Mouse (Mus musculus): Measurements from ENCODE around the gene Pth2. TPM values are rescaled to one million over a fixed set of nuclear protein-coding genes. Genes with fewer than 3 reads are reported as not detected.

The Pth2 gene
- 0.68 TPM in 1 of 2 replicates, not detected in the other for polyA plus RNA-seq (2014; fragmentation: Nextera tagmentation; extraction: Ambion mirVana)

GRCm38 (mm10) chr7:45180896-45181477, at the start of gene Pth2:
Gene Pth2, plus strand, starts transcription at chr7:45180995.
- H3K9ac ChIP-seq (ENCODE audit: low read depth, low read length): no peak within 1 kb of the TSS
- ATAC-seq (replicated peaks; ENCODE audit: insufficient number of reproducible peaks, low FRiP score, low TSS enrichment): no peak
- H3K4me3 ChIP-seq (ENCODE audit: low read depth, low read length): peak within 1 kb of the TSS; percentile 32

GRCm38 (mm10) chr7:45131850-45132249, 48.9 kb upstream of the Pth2 start:
- 0 out of 2 replicates have a peak overlapping the region, but pooled peaks have one; percentile 10 for H3K9ac ChIP-seq (ENCODE audit: low read depth, low read length)
- ATAC-seq (replicated peaks; ENCODE audit: insufficient number of reproducible peaks, low FRiP score, low TSS enrichment): no peak
- WGBS (ENCODE audit: insufficient replicate concordance): 62% methylated on average over 11 of the region's 11 CpGs
- no peaks in the 10 kb centered on the region for H3K9me3 ChIP-seq (replicated peaks; ENCODE audit: control insufficient read depth, low read length)
- no peak overlapping the region for H3K4me3 ChIP-seq (ENCODE audit: low read depth, low read length)
- no peak overlapping the region for H3K27ac ChIP-seq (ENCODE audit: low read depth, low read length)
- no peak overlapping the region for H3K4me2 ChIP-seq
- peaks cover 4% of the 10 kb centered on the region; the same call in 1 of the 2 replicates for H3K27me3 ChIP-seq (ENCODE audit: control insufficient read depth, insufficient read depth, low read length)
- H3K4me1 ChIP-seq (ENCODE audit: control insufficient read depth, insufficient read depth, low read length): peaks cover 14% of the 10 kb centered on the region
- H3K36me3 ChIP-seq (ENCODE audit: control insufficient read depth, insufficient read depth, low read length): peaks cover 5% of the 10 kb centered on the region

More at GRCm38 (mm10) chr7:45180896-45181477, at the start of gene Pth2:
- Histone ChIP-seq H3K27me3 (ENCODE audit: control insufficient read depth, insufficient read depth, low read length) (peaks cover 99% of the 10 kb centered on the region), H3K9me3 (replicated peaks; ENCODE audit: control insufficient read depth, low read length) (no peaks in the 10 kb centered on the region), H3K27ac (ENCODE audit: low read depth, low read length) (no peak within 1 kb of the TSS), H3K4me1 (ENCODE audit: control insufficient read depth, insufficient read depth, low read length) (peaks cover 17% of the 10 kb centered on the region; the same call in 1 of the 2 replicates), H3K4me2 (peak within 1 kb of the TSS; percentile 68), H3K36me3 (ENCODE audit: control insufficient read depth, insufficient read depth, low read length) (no peaks in the 10 kb centered on the region)
- 27% methylated on average over 19 of the region's 20 CpGs for WGBS (ENCODE audit: insufficient replicate concordance)

GRCm38 (mm10) chr7:45133446-45134159, 47.2 kb upstream of the Pth2 start:
- H3K4me2 ChIP-seq: no peak overlapping the region
- no peaks in the 10 kb centered on the region for H3K36me3 ChIP-seq (ENCODE audit: control insufficient read depth, insufficient read depth, low read length)
- 77% methylated on average over 8 of the region's 8 CpGs for WGBS (ENCODE audit: insufficient replicate concordance)
- peaks cover 14% of the 10 kb centered on the region for H3K4me1 ChIP-seq (ENCODE audit: control insufficient read depth, insufficient read depth, low read length)
- no peaks in the 10 kb centered on the region for H3K9me3 ChIP-seq (replicated peaks; ENCODE audit: control insufficient read depth, low read length)
- no peak overlapping the region for H3K27ac ChIP-seq (ENCODE audit: low read depth, low read length)
- H3K9ac ChIP-seq (ENCODE audit: low read depth, low read length): no peak overlapping the region
- H3K27me3 ChIP-seq (ENCODE audit: control insufficient read depth, insufficient read depth, low read length): peaks cover 4% of the 10 kb centered on the region; the same call in 1 of the 2 replicates
- no peak overlapping the region for H3K4me3 ChIP-seq (ENCODE audit: low read depth, low read length)
- no peak for ATAC-seq (replicated peaks; ENCODE audit: insufficient number of reproducible peaks, low FRiP score, low TSS enrichment)

- H3K27me3 ChIP-seq (ENCODE audit: control insufficient read depth, insufficient read depth, low read length): peaks cover 4% of the 10 kb centered on the region; the same call in 1 of the 2 replicates
- H3K36me3 ChIP-seq (ENCODE audit: control insufficient read depth, insufficient read depth, low read length): no peaks in the 10 kb centered on the region
- H3K4me3 ChIP-seq (ENCODE audit: low read depth, low read length): no peak overlapping the region
- H3K4me2 ChIP-seq: peak overlapping the region; percentile 88
- peak; percentile 32 for ATAC-seq (replicated peaks; ENCODE audit: insufficient number of reproducible peaks, low FRiP score, low TSS enrichment)
- H3K9me3 ChIP-seq (replicated peaks; ENCODE audit: control insufficient read depth, low read length): no peaks in the 10 kb centered on the region
- peak overlapping the region; percentile 77; the same call in 1 of the 2 replicates for H3K27ac ChIP-seq (ENCODE audit: low read depth, low read length)
- WGBS (ENCODE audit: insufficient replicate concordance): 7% methylated on average over 12 of the region's 12 CpGs
- H3K9ac ChIP-seq (ENCODE audit: low read depth, low read length): no peak overlapping the region
- H3K4me1 ChIP-seq (ENCODE audit: control insufficient read depth, insufficient read depth, low read length): peaks cover 14% of the 10 kb centered on the region
Observed at GRCm38 (mm10) chr7:45134544-45135026, 46.2 kb upstream of the Pth2 start.

- H3K27me3 ChIP-seq (ENCODE audit: control insufficient read depth, insufficient read depth, low read length): peaks cover 4% of the 10 kb centered on the region; the same call in 1 of the 2 replicates
- H3K4me1 ChIP-seq (ENCODE audit: control insufficient read depth, insufficient read depth, low read length): peaks cover 11% of the 10 kb centered on the region
- peak overlapping the region; percentile 71 for H3K4me3 ChIP-seq (ENCODE audit: low read depth, low read length)
- peak overlapping the region; percentile 80 for H3K9ac ChIP-seq (ENCODE audit: low read depth, low read length)
- H3K4me2 ChIP-seq: peak overlapping the region; percentile 88
- H3K9me3 ChIP-seq (replicated peaks; ENCODE audit: control insufficient read depth, low read length): no peaks in the 10 kb centered on the region
- H3K27ac ChIP-seq (ENCODE audit: low read depth, low read length): peak overlapping the region; percentile 77
- H3K36me3 ChIP-seq (ENCODE audit: control insufficient read depth, insufficient read depth, low read length): no peaks in the 10 kb centered on the region
- WGBS (ENCODE audit: insufficient replicate concordance): 68% methylated on average over 3 of the region's 3 CpGs
- no peak for ATAC-seq (replicated peaks; ENCODE audit: insufficient number of reproducible peaks, low FRiP score, low TSS enrichment)
Observed at GRCm38 (mm10) chr7:45135370-45135769, 45.4 kb upstream of the Pth2 start.

GRCm38 (mm10) chr7:45135993-45136567, 44.7 kb upstream of the Pth2 start, which contains the start of the genes Gm45713 and Flt3l:
Gene Gm45713, minus strand, starts transcription at chr7:45136231.
Gene Flt3l, minus strand, starts transcription at chr7:45136432.
- H3K9me3 ChIP-seq (replicated peaks; ENCODE audit: control insufficient read depth, low read length): no peaks in the 10 kb centered on the region
- ATAC-seq (replicated peaks; ENCODE audit: insufficient number of reproducible peaks, low FRiP score, low TSS enrichment): peak; percentile 71
- H3K4me1 ChIP-seq (ENCODE audit: control insufficient read depth, insufficient read depth, low read length): peaks cover 11% of the 10 kb centered on the region
- H3K4me3 ChIP-seq (ENCODE audit: low read depth, low read length): peak within 1 kb of the TSS; percentile 71
- peak within 1 kb of the TSS; percentile 77 for H3K27ac ChIP-seq (ENCODE audit: low read depth, low read length)
- peaks cover 4% of the 10 kb centered on the region; the same call in 1 of the 2 replicates for H3K27me3 ChIP-seq (ENCODE audit: control insufficient read depth, insufficient read depth, low read length)
- peak within 1 kb of the TSS; percentile 80 for H3K9ac ChIP-seq (ENCODE audit: low read depth, low read length)
- WGBS (ENCODE audit: insufficient replicate concordance): 2% methylated on average over 29 of the region's 29 CpGs
- H3K4me2 ChIP-seq: peak within 1 kb of the TSS; percentile 88
- H3K36me3 ChIP-seq (ENCODE audit: control insufficient read depth, insufficient read depth, low read length): no peaks in the 10 kb centered on the region

- WGBS (ENCODE audit: insufficient replicate concordance): 57% methylated on average over 12 of the region's 12 CpGs
- H3K4me2 ChIP-seq: peak overlapping the region; percentile 88
- H3K9ac ChIP-seq (ENCODE audit: low read depth, low read length): 0 out of 2 replicates have a peak overlapping the region, but pooled peaks have one; percentile 7
- H3K36me3 ChIP-seq (ENCODE audit: control insufficient read depth, insufficient read depth, low read length): no peaks in the 10 kb centered on the region
- no peak overlapping the region for H3K4me3 ChIP-seq (ENCODE audit: low read depth, low read length)
- H3K27me3 ChIP-seq (ENCODE audit: control insufficient read depth, insufficient read depth, low read length): peaks cover 4% of the 10 kb centered on the region; the same call in 1 of the 2 replicates
- ATAC-seq (replicated peaks; ENCODE audit: insufficient number of reproducible peaks, low FRiP score, low TSS enrichment): peak; percentile 58
- peak overlapping the region; percentile 74 for H3K27ac ChIP-seq (ENCODE audit: low read depth, low read length)
- no peaks in the 10 kb centered on the region for H3K9me3 ChIP-seq (replicated peaks; ENCODE audit: control insufficient read depth, low read length)
- H3K4me1 ChIP-seq (ENCODE audit: control insufficient read depth, insufficient read depth, low read length): peaks cover 8% of the 10 kb centered on the region
Observed at GRCm38 (mm10) chr7:45137171-45138006, 43.4 kb upstream of the Pth2 start.
